Mouse (Mus musculus): Measurements from ENCODE around the gene Rin2.

GRCm38 (mm10) chr2:145872099-145872498 is 197.1 kb downstream of the Rin2 start:
- TF ChIP-seq CTCF (IDR thresholded peaks at IDR 0.05; ENCODE audit: borderline replicate concordance, insufficient read depth, low read depth, low read length) (no peak), POLR2A (IDR thresholded peaks at IDR 0.05; ENCODE audit: borderline replicate concordance, insufficient read depth, low read length) (no peak)
